Mouse (Mus musculus): ENCODE measurements at regions not wholly inside any gene's neighbourhood (a gene's known extent, or its start where the extent isn't known, plus 50 kb on each side); places are given as distances from the start of the nearest gene placed in this dataset.
"Not testable (repeated sequence)": the region's sequence is repeated elsewhere in the genome, so short reads cannot be mapped to it uniquely, and the experiment has no call there.

DNA sequence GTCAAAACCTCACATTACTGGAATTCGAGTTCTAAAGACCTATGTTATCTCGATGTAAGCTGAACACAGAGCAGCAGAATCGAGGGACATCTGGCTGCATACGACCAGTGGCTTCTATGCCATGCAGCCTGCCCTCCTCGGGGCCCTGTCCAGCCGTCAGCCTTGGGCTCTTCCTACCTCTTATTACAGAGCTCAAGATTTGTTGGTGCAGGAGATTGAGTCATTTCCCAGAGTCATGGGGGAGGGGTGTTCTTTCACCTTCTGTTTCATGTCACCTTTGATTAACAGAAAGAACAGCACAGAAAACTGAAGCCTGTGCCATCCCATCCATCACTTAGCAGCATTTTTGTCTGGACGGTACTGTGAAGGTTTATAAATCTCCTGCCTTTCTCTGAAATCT lies 52.1 kb downstream of the Sst start:
- in situ Hi-C loops (cut with MboI, MseI), result no loop called here

DNA sequence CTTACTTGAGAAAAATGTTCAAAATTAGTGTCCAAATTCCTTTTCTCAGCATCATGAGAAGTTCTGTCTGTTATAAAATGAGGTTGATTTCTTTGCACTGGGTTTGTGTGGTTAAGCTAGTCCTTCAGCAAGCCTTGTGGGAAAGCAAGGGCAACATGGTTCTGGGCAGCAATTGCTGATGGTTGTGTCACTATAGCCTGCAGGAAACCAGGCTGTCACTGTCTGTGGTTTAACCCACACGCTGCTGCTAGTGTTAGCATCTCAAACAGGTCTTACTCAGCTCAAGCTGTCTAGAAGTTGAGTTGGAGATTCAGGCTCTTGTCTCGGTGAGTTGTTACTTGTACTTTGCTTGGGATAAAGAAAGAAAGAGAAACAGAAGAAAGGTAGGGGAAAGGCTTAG lies 52.6 kb downstream of the Sst start:
- in situ Hi-C loops (cut with MboI, MseI), result no loop called here

DNA sequence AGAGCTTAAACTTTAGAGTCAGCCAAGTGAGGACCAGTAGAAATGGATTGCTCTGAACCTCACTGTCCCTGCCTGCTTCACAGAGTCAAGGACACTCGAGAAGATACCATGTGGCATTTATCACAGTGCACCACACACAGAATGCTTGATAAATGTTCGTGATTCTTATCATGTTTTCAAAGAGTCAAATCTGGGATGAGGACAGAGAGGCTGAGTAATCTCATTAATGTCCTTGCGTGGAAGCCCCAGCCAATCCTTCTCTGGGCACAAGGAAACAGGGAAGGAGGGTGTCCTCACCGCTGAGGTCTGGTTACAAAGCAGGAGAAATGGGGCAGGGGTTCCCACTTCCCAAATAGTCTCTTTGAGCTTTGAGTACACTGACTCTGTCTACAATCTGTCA lies 55.8 kb downstream of the Sst start:
- in situ Hi-C loops (cut with MboI, MseI), result no loop called here

- in situ Hi-C loops (cut with MboI, MseI), result no loop called here
These were observed 57.2 kb downstream of the Sst start for GRCm38 (mm10) chr16:23833603-23834002.

DNA sequence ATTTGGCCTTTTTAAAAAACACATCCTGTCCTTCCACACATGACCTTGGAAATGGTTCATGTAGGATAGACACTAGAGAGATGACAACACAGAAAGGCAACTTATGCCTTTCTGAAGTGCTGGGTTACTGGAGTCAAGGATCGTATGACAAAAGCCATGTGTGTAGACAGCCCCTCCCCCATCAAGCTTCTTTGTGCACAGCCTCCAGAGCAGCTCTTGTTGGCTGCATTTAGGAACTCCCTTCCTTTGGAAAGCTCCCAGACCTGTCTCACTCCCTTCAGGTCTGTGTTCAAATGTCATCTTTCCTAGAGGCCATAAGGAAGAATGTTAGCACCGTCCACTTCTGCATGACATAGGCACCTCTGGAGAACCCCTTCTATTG lies 57.7 kb downstream of the Sst start:
- in situ Hi-C loops (cut with MboI, MseI), result no loop called here

DNA sequence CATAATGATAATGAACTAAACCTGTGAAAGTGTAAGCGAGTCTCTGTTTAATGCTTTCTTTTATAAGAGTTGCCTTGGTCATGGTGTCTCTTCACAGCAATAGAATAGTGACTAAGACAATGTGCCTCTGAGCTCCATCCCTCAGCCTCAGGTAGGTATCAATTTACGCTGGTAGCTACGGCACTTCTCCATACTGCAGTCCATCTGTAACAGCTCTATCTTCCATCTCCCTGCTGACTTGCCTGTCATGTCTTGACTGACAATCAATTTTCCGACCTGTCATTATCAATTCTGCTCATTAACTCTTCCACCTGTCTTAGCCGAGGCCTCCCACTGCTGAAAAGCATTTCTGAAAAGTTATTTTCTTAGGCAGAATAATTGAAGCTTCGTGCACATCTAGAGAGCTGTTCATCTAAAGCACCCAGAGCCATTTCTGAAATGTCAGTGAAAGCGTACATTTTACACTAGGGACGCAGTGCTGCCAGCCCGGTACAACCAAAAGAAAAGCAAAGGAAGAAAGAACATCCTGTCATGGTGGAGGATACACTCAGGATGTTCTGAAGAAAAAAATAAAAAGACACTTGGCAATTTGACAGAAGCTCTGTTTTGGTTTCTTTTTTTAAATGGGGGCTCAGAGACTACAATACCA lies 58.2 kb downstream of the Sst start:
- in situ Hi-C loops (cut with MboI, MseI), result no loop called here

- in situ Hi-C loops (cut with MboI, MseI), result no loop called here
These were observed 65.1 kb downstream of the Sst start for GRCm38 (mm10) chr16:23825662-23826061.

DNA sequence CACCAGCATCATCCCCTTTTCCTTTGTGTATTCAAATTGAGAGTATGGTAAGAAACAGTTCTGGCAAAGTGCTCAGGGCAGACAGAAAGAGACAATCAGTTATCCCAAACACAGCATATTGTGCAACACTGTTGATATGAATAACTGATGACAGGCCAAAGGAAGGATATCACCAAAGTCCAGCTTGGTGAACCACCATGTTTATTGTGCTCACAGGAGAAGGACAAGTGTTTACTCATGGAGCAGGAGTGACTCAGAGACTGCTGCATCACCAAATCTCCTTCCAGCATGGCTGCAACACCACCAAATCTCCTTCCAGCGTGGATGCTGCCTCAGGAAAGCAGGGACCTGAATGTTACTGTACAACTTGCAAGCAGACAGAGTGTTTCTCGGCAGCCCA lies 105.5 kb downstream of the Sst start:
- in situ Hi-C loops (cut with MboI, MseI), result no loop called here

DNA sequence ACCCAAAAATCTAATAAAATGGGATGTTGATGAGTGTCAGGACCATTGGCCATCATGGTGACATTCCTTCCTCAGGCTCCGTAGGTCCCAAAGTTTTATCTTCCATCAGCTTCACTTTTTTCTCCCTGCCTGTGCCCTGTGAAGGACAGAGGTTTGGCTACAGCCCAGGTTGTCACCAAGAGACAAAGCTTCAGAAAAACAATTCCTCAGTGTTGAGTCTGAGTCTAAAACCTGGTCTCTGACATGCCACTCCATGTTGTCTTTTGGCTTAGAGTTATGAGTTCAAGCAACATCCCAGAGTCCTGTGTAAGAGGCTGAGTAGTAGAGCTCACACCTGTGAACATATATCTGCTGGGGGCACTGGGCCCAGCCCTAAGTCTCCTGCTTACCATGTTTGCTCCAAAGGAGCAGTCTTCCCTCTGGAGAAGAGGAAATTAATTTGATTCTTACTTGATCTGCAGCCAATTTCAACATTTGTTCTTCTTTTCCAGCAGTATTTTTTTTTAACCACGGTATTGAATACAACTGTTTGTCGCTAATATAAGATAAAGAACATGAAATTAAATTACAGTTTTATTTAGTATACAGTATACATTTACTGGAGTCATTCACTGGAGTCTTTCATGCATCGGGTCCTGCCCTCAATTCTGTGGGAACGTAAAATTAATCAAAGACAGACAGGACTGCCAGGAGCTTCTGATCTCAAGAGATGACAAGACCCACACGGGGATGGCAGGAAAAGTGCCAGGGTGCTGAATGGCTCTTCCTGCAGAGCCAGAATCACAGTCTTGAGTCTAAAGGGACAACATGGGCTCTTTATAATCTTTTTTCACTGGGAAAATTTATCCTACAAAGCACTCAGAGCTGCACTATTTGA lies 106.5 kb downstream of the Sst start:
- in situ Hi-C loops (cut with MboI, MseI), result loop anchor here in 1 of 2 experiments (5.0 kb wide), 1 partner anchor 38 kb away; no protein-coding TSS in a partner anchor

GRCm38 (mm10) chr16:23780440-23781231 lies 110.1 kb downstream of the Sst start:
- in situ Hi-C loops (cut with MboI, MseI), result loop anchor here in 1 of 2 experiments (5.0 kb wide), 1 partner anchor 42 kb away; no protein-coding TSS in a partner anchor

GRCm38 (mm10) chr16:23777894-23778293 lies 112.9 kb downstream of the Sst start:
- in situ Hi-C loops (cut with MboI, MseI), result no loop called here

- in situ Hi-C loops (cut with MboI, MseI), result no loop called here
These were observed 113.7 kb downstream of the Sst start for GRCm38 (mm10) chr16:23777041-23777440.

DNA sequence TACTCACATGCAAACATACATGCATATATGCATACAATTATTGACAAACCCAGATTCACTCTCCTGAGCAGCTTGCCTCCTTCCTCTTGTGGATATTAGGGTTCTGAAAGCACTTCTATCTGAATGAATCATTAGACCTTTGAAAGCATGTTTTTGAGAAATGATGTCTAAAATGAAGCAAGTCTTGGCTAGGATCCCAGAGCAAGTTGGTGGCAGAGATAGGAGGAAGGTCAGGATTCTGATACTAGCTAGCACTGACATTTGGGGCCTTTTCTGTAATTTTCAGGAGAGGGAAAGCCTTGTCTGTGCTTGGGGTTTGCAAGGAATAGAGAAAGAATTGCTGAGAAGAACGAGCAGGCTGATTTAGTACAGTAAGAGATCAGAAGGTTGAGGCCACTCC lies 114.3 kb downstream of the Sst start:
- in situ Hi-C loops (cut with MboI, MseI), result no loop called here

- in situ Hi-C loops (cut with MboI, MseI), result no loop called here
These were observed 132.5 kb downstream of the Sst start for GRCm38 (mm10) chr16:23758136-23758812.

GRCm38 (mm10) chr16:23737026-23737425 lies 153.7 kb downstream of the Sst start:
- in situ Hi-C loops (cut with MboI, MseI), result no loop called here

- in situ Hi-C loops (cut with MboI, MseI), result no loop called here
These were observed 155.0 kb downstream of the Sst start for GRCm38 (mm10) chr16:23735722-23736121.

- in situ Hi-C loops (cut with MboI, MseI), result no loop called here
These were observed 164.2 kb downstream of the Sst start for GRCm38 (mm10) chr16:23726562-23726961.

DNA sequence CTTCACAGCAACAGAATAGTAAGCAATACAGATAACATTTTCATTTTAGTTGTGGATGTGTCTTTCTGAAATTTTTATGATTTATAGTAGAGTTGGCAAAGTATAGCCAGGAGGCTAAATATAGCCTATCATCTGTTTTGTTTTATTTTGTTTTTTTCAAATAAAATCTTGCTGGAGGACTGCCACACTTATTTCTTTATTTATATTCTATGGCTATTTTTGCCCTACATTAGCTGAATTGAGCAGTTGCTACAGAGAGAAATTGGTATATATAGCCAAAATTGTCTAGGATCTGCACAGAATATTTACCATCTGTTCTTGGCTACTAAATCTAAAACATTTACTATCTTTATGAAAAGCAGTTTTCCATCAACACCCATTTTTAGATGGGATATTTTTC lies 169.0 kb downstream of the Sst start:
- in situ Hi-C loops (cut with MboI, MseI), result no loop called here

GRCm38 (mm10) chr16:23701156-23701555 lies 180.5 kb upstream of the Masp1 start:
- in situ Hi-C loops (cut with MboI, MseI), result no loop called here

GRCm38 (mm10) chr16:23694226-23694625 lies 173.6 kb upstream of the Masp1 start:
- in situ Hi-C loops (cut with MboI, MseI), result not testable (repeated sequence)

- in situ Hi-C loops (cut with MboI, MseI), result no loop called here
These were observed 169.4 kb upstream of the Masp1 start for GRCm38 (mm10) chr16:23690061-23690460.

DNA sequence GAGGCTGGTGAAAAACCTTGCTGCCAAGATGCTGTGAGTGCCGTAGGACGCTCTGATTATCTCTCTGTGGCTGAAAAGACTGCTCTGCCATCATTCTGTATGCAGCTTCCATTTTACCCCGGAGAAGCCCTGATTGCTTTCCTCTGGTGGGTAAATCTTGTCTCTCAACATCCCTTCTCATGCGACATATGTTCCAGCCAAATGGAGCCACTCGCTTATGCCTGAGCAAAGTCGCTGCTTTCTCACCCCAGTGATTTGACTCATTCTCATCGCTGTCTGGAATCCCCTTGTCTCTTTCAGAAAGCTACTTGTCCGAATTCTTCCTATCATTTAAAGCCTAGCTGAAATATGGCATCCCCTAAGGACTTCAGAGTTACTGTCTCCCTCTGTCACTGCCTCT lies 166.2 kb upstream of the Masp1 start:
- in situ Hi-C loops (cut with MboI, MseI), result no loop called here
